Mouse (Mus musculus) ES-Bruce4 (cell line): ENCODE measurements around the gene Tubgcp3.

Experiments used
- CTCF ChIP-seq: IDR thresholded peaks from one replicate; pipeline ENCODE4 v1.8.1; 2011; ENCODE audit warnings: low read depth, low read length
- POLR2A ChIP-seq: IDR thresholded peaks from one replicate; pipeline ENCODE4 v1.8.1; 2011; ENCODE audit warnings: low read length; ENCODE audit not compliant: insufficient read depth

DNA sequence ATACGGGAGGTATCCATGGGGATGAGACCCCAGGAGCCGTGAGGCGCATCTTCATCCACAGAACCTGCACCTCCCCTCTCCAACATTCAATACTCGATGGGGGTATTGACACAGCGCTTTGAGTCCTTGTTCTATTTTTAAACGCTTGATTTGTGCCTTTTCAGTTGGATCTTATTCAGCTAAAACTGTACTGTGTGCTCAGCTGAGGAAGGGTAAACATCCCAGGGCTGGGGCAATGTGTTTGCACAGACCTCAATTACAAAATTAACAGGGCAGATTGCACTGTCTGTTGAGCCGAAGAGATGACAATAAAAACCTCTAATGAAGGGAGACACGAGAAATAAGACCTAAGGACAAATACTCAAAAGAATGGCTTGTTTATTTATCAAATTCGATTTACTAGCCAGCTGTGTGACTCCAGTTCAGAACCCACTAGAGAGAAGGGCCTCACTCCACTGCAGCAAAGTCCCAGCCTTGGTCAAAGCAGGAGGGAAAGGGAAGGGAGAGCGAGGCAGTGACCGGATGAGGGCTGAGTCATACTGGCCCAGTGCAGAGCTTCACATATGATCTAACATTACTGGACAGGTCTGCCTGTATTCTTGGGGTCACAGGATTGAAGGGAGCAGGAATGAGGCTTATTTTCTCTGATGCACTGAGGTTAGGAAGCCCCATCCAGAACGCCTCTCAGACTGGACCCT lies 62.1 kb downstream of the Tubgcp3 start:
- no peak for TF ChIP-seq CTCF
- TF ChIP-seq POLR2A = no peak
